Mouse (Mus musculus): Measurements from ENCODE around the gene Tcap.

- TF ChIP-seq CTCF (IDR thresholded peaks at IDR 0.05; ENCODE audit: borderline replicate concordance, insufficient read depth, low read length) (no peak), POLR2A (IDR thresholded peaks at IDR 0.05; ENCODE audit: low read depth, low read length) (no peak)
These were observed 11.4 kb downstream of the Tcap start for GRCm38 (mm10) chr11:98395041-98395440.

Measured in embryonic fibroblast, embryonic 13.5 days (primary cell).